Mouse (Mus musculus) urinary bladder, postnatal 14 days (tissue): ENCODE results near the gene Fam114a1.

Experiments
- DNase-seq: peaks from one replicate; pipeline ENCODE4 v3.0.0; 2021; ENCODE audit warnings: low spot score

Fam114a1 gene

GRCm38 (mm10) chr5:65057596-65057995, 87.7 kb downstream of the Fam114a1 start:
- no peak for DNase-seq

DNA sequence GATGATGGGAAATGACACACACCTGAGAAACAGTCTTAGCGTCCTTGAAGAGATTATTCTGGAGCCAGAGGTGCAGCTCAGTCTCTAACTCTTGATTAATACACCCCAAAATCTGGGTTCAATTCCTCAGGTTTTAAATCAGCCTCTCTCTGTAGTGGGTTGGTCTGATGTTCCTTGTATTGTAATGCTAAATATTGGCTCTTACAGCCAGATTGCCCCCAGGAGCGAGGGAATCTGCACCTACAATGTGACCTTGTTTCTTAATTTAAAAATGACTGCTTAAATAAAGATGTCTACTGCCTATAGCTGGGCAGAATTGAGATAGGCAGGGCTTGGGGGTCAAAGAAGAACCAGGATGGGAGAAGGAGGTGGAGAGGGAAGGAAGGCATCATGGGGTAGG, 89.9 kb downstream of the Fam114a1 start:
- no peak for DNase-seq

GRCm38 (mm10) chr5:65062236-65062635, 92.4 kb downstream of the Fam114a1 start:
- DNase-seq = no peak

DNA sequence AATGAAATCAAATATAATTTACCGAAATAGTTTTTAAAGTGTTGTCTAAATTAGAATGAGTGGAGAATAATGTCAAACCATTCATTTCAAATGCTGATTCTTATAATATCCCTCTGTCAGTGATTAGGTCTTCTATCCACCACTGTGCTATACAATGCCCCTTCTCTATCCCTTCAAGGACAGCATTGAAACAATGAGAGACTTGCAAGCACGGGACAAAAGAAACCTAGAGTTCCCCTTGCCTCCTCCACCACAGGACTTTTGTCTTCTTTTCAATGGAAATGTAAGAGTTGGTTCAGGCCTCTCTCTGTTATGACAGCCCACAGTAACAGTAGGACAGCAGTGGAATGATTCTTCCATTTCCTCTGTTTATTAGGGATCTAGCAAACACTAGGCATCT, 93.4 kb downstream of the Fam114a1 start:
- DNase-seq = no peak

GRCm38 (mm10) chr5:65068166-65068565, 98.3 kb downstream of the Fam114a1 start:
- DNase-seq = no peak

GRCm38 (mm10) chr5:65069872-65070271, 100.0 kb downstream of the Fam114a1 start:
- no peak for DNase-seq

GRCm38 (mm10) chr5:65071689-65072118, 101.8 kb downstream of the Fam114a1 start:
- no peak for DNase-seq

DNA sequence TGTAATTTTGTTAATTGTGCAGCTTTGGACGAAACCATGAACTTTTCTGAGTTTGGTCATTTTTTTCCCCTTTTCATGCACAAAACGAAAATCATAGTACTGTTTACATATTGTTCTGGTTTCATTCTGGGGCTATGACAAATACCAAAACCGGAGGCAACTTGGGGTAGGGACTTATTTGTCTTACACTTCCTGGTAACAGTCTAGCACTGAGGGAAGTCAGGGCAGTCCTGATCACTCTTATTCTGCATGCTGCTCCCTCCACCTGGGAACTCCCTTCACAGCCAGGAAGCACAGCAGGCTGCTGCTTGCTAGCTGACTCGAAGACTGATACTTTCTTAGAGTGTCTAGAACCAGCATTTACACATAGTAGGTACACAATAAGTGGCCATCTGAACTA, 103.4 kb downstream of the Fam114a1 start:
- DNase-seq = no peak

DNA sequence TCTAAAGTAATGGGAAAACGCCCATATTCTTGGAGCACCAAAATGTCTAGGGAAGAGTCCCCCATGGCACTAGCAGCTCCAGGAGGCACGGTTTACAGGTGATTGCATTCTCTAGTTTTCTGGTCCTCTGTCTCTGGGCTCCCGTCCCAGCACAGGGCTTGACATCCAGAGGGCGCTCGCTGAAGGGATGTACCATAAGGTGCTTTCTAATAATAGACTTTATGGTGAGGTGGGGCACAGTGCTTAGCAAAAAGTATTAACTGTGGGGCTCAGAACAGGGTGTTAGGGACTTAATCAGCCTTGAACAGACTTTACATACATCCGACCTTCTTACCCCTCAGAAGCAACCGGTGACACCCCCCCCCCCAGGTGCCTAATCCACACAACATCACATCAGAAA, 104.8 kb downstream of the Fam114a1 start:
- peak; percentile 50 for DNase-seq

DNA sequence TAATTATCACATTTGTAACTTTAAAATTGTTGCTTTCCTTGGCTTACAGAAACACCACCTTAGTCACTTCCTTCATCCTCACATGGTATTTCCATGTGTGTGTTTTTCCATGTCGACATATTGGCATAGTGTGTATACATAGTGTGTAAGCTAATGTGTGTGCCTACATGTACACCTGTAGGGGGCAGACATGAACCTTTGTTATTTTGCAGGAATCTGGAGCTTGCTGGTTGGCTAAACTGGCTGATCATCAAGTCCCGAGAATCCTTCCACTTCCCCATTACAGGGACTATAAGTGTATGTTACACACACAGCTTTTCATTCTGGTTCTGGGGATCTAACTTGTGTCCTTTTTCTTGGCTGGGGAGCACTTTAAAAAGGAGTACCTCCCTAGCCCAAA, 106.2 kb downstream of the Fam114a1 start:
- DNase-seq = no peak

- no peak for DNase-seq
Observed at GRCm38 (mm10) chr5:65076748-65077147, 106.9 kb downstream of the Fam114a1 start.

- no peak for DNase-seq
Observed at GRCm38 (mm10) chr5:65078081-65078480, 108.2 kb downstream of the Fam114a1 start.

DNA sequence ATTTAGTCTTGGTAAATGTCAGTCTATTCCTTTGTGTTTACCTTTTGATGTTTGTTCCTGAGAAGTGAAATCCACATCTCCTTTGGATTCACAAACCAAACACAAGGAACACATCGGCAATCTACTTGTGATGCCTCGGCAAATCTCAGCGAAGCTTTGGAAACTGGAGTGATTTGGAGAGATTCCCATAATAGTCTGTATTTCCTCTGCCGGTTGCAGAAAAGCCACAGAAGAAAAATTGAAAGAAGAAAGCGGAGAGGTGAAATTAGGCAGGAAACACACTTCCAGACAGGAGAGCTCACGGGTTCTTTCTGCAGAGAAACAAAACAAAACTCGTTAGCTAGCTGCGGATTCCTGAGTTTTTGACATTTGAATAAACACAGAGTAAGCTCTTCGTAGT, 110.0 kb downstream of the Fam114a1 start:
- no peak for DNase-seq

GRCm38 (mm10) chr5:65081836-65082235, 112.0 kb downstream of the Fam114a1 start:
- DNase-seq = no peak

DNA sequence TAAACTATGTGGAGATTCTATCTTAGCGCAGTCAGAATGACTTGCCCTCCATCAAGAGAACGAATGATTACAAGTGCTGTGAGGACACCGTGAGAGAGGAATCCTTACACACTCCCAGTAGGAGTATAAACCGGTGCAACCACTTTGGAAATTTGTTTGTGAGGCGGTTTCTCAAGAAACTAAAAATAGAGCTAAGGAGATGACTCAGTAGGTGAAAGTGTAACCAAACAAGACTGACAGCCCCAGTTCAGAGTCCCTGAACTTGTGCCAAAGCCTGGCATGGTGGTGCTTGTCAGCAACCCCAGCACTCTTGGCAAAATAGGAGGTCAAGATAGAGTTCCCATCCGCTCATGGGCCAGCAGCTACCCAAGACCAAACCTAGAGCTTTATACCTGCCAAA, 116.7 kb downstream of the Fam114a1 start:
- peak; percentile 80 for DNase-seq

DNA sequence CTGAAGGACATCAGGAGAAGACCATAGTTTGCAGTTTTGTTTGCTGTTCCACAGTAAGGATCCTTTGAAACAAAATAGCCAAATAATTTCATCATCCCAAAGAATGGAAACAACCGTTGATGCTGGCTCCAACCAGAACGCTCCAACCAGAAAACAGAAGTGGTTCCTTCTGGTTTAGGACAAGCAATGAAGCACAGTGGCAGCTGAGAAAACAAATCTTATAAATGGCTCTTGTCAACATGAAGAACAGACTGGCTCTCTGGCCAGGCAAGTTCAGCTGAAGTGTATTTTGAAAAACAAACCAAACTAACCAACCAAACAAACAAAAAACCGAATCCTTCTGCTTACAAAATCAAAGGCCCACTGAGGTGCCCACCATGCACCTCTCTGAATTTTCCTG, 119.8 kb downstream of the Fam114a1 start:
- no peak for DNase-seq

DNA sequence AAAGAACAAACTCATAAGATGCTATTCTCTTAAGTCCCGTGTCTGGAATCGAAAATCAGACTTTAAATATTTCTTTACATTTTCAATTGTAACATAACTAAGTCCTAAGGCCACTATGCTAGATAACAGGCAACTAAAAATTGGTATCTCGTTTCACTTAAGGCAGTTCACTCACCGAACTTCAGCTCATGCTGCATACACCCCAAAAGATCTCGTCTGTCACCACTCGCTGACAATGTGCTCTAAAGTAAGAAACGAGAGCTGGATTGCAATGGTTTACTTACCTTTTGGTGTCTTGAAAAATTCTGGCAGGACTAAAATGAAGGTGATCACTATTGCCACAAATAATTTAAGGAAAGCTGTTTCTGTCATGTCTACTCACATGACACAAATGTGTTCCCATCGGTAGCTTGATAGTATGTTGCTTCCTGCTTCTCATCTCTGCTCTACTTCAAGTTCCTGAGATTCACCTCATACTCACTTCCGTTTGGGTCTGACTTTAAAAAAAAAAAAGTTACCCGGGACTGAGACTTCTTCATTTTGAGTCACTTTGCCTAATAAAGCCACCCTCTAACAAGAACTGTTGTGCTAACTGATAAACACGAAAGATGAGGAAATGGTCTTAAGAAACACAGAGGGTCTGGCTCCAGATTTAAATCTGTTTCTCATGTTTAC, 121.5 kb downstream of the Fam114a1 start:
- DNase-seq = no peak
